Mouse (Mus musculus) thymus, adult 2 months (tissue): ENCODE measurements around the gene E2f6.

Source experiments
- CTCF ChIP-seq: fragments of 200-500 bp; IDR thresholded peaks from 2 replicates; pipeline ENCODE4 v1.5.1; 2012; ENCODE audit warnings: mild to moderate bottlenecking, control low read depth, low read length, moderate library complexity, borderline replicate concordance; ENCODE audit not compliant: control insufficient read depth, poor library complexity, insufficient read depth; ENCODE audit errors: extremely low read depth
- POLR2A ChIP-seq: fragments of 200-500 bp; IDR thresholded peaks from 2 replicates; pipeline ENCODE4 v1.6.1; 2012; ENCODE audit warnings: mild to moderate bottlenecking, low read length, control low read depth, moderate library complexity; ENCODE audit not compliant: control insufficient read depth, poor library complexity, insufficient read depth; ENCODE audit errors: extremely low read depth

GRCm38 (mm10) chr12:16817147-16817546 is 6.4 kb downstream of the E2f6 start:
- no peak for TF ChIP-seq POLR2A
- TF ChIP-seq CTCF = no peak
